In the genomic region with DNA sequence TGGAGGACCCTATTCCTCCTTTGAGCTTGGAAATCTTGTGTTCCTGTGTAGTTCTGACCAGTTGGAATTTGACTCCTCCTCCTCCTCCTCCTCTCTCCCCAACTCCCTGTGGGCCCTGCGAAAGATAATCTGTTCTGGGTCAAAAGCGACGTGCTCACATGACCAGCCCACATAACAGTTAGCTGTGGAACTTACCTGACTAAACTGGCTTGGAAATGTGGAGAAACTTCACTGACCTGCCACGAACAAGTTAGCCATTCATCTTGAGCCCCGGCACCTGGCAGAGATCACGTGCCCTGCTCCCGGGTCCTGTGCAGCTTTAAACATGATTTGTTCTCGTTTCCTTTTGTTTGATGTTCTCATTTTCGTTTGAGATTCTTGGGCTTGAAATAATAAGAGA, we compare ENCODE assay signal across 10 mouse cellular contexts.
DNase-seq lines count a peak whose midpoint lies in the region; ATAC-seq lines count a peak whose summit lies in the region.
"Had no signal": no experiment of that assay in that cellular context is flagged by ENCODE, and none has a peak within 500 bp of the region (broad histone marks: within the 10 kb centered on the region; RNA-seq: fewer than 3 reads in every experiment).

No protein-coding gene starts in this region.

- H3K9ac ChIP-seq in intestine, embryonic 16.5 days (ENCODE audit: low read depth, low read length) = 0 out of 2 replicates have a peak overlapping the region, but pooled peaks have one; percentile 37
- peak overlapping the region; percentile 26 for H3K9ac ChIP-seq in stomach, embryonic 16.5 days (ENCODE audit: low read length)

- H3K4me2 ChIP-seq in intestine, embryonic 16.5 days (ENCODE audit: low read depth, low read length) = peak overlapping the region; percentile 32; the same call in 1 of the 2 replicates
- H3K4me2 ChIP-seq in stomach, embryonic 16.5 days (ENCODE audit: low read depth, low read length) = peak overlapping the region; percentile 45

- peak; percentile 78 to 87 for DNase-seq in lung, adult 18-20 months
- DNase-seq in lung, postnatal 14 days = no peak
- peak; percentile 19 for DNase-seq in liver
- no peak for DNase-seq in layer of hippocampus, adult 11-12 months (ENCODE audit: low spot score)
- DNase-seq in cerebellum, postnatal 4 days (ENCODE audit: low spot score in 2 of 2) = no peak
- DNase-seq: adrenal gland, postnatal 36 days had no signal

- 13% methylated on average over 9 of the region's 9 CpGs for WGBS in intestine, embryonic 16.5 days
- WGBS in stomach, embryonic 16.5 days = 13% methylated on average over 9 of the region's 9 CpGs

- no peak overlapping the region for H3K27ac ChIP-seq in intestine, embryonic 16.5 days (ENCODE audit: low read length)
- H3K27ac ChIP-seq in stomach, embryonic 16.5 days (ENCODE audit: low read length) = peak overlapping the region; percentile 63

- H3K36me3 ChIP-seq in intestine, embryonic 16.5 days (ENCODE audit: control insufficient read depth, insufficient read depth, low read length) = no peaks in the 10 kb centered on the region
- H3K36me3 ChIP-seq in stomach, embryonic 16.5 days (ENCODE audit: control insufficient read depth, insufficient read depth, low read length) = no peaks in the 10 kb centered on the region

- no peaks in the 10 kb centered on the region for H3K9me3 ChIP-seq in intestine, embryonic 16.5 days (ENCODE audit: control insufficient read depth, low read length)
- no peaks in the 10 kb centered on the region for H3K9me3 ChIP-seq in stomach, embryonic 16.5 days (replicated peaks; ENCODE audit: control insufficient read depth, low read length)

- no peak overlapping the region for H3K4me3 ChIP-seq in intestine, embryonic 16.5 days (ENCODE audit: low read length)
- H3K4me3 ChIP-seq in stomach, embryonic 16.5 days (replicated peaks; ENCODE audit: low read length) = 0 out of 2 replicates have a peak overlapping the region, but pooled peaks have one; percentile 14

- ATAC-seq in intestine, embryonic 16.5 days = peak; percentile 43; the same call in 1 of the 2 replicates
- ATAC-seq in stomach, embryonic 16.5 days (ENCODE audit: insufficient read depth, low FRiP score) = peak; percentile 78; the same call in 1 of the 2 replicates
- no peak for ATAC-seq in erythroblast, adult 5-6 weeks (replicated peaks; ENCODE audit: low FRiP score, poor library complexity, severe bottlenecking)
- ATAC-seq: inflammation-experienced regulatory T-cells, adult 6 months had no signal

- H3K27me3 ChIP-seq in intestine, embryonic 16.5 days (replicated peaks; ENCODE audit: control insufficient read depth, insufficient read depth, low read length) = no peaks in the 10 kb centered on the region
- no peaks in the 10 kb centered on the region for H3K27me3 ChIP-seq in stomach, embryonic 16.5 days (ENCODE audit: control insufficient read depth, insufficient read depth, low read length)

- peaks cover 17% of the 10 kb centered on the region for H3K4me1 ChIP-seq in intestine, embryonic 16.5 days (ENCODE audit: control insufficient read depth, insufficient read depth, low read length)
- H3K4me1 ChIP-seq in stomach, embryonic 16.5 days (ENCODE audit: control insufficient read depth, insufficient read depth, low read length) = peaks cover 25% of the 10 kb centered on the region

Comparison
In these comparisons a context has a peak if more than half of its experiments do, and no peak if none do; other contexts are left out.
1. DNase-seq: peak in lung, adult 18-20 months (2 of 2) and liver (single experiment); none in lung, postnatal 14 days (single experiment), layer of hippocampus, adult 11-12 months (single experiment) and cerebellum, postnatal 4 days (0 of 2).